Mouse (Mus musculus): ENCODE data around the gene Duox1. TPM values are rescaled to one million over a fixed set of nuclear protein-coding genes. Genes with fewer than 3 reads are reported as not detected.

Duox1 gene
- total and polyA plus RNA-seq, 3 experiments: not detected

DNA sequence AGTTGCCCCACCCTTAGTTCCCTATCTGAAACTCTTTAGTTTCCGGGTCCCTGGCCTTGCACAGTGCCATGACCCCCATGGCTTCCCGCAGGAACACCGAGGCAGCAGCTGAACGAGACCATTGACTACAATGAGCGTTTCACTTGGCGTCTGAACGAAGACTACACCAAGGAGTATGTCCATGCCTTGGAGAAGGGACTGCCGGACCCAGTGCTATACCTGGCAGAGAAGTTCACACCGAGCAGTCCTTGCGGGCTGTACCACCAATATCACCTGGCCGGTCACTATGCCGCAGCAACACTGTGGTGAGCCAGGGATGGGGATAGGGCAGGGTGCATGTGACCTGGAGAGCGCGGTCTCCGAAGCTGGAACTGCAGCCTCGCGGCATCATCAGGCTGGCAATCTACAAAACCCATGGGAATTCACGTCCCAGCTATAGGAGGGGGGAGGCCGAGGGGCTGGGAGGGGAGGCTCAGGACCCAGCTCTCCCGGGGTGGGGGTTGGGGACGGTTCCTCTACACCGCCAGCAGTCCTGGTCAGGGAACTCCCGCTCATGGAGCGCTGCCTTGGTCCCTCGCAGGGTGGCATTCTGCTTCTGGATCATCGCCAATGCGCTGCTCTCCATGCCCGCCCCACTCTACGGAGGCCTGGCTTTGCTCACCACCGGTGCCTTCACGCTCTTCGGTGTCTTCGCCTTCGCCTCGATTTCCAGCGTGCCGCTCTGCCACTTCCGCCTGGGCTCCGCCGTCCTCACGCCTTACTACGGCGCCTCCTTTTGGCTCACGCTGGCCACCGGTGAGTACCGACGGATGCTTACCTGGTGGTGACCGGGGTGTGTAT is 14.2 kb upstream of the Duox1 start:
- no peak for DNase-seq (ENCODE audit: low spot score)
- peaks cover 62% of the 10 kb centered on the region for H3K27me3 ChIP-seq (ENCODE audit: insufficient read depth, low read length)
- H3K4me1 ChIP-seq (ENCODE audit: insufficient read depth, low read depth, low read length): peaks cover 8% of the 10 kb centered on the region

DNA sequence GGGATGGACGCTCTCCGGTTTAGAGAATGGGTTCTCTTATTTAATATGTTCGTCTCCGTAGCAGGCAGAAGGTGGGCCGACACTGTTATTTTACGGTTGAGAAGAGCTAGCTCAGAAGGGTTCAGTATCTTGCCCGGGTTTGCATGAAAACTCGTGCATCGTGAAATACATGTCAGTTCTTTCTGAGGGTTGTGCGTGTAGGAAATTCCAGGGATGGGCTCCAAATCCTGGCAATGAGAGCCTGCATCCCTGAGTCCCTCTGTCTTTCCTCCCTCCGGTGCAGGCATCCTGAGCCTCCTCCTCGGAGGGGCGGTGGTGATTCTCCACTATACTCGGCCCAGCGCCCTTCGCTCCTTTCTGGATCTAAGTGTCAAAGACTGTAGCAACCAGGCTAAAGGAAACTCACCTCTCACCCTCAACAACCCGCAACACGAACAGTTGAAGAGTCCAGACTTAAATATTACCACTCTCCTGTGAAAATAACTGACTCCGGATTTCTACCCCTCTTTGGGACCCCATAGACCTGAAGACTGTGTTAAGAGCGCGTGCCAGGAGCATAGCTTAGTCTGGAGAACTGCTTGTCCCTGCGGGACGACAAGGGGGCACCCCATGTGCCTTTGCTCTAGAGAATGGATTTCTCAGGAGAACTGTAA is 13.4 kb upstream of the Duox1 start:
- ATAC-seq (ENCODE audit: extremely low read depth, insufficient number of reproducible peaks, low FRiP score, poor library complexity, severe bottlenecking) (no peak), DNase-seq (ENCODE audit: low spot score) (no peak)
- Histone ChIP-seq H3K36me3 (replicated peaks) (no peaks in the 10 kb centered on the region), H3K9me3 (replicated peaks) (no peaks in the 10 kb centered on the region), H3K27me3 (ENCODE audit: insufficient read depth, low read length) (peaks cover 66% of the 10 kb centered on the region), H3K4me1 (ENCODE audit: insufficient read depth, low read depth, low read length) (peaks cover 8% of the 10 kb centered on the region), H3K4me3 (ENCODE audit: low read depth, low read length) (no peak overlapping the region)
- TF ChIP-seq GATA2 (IDR thresholded peaks at IDR 0.05; ENCODE audit: borderline replicate concordance, low read depth, low read length) (no peak), TAL1 (conservative IDR thresholded peaks at IDR 0.05; ENCODE audit: low read depth, low read length) (no peak), CTCF (IDR thresholded peaks at IDR 0.05; ENCODE audit: low read depth, low read length) (no peak), GATA1 (IDR thresholded peaks at IDR 0.05; ENCODE audit: borderline replicate concordance, low read length) (no peak), POLR2AphosphoS5 (IDR thresholded peaks at IDR 0.05; ENCODE audit: insufficient replicate concordance, low read depth, low read length) (no peak)

More for the DNA sequence above, 14.2 kb upstream of the Duox1 start:
- ATAC-seq (ENCODE audit: extremely low read depth, insufficient number of reproducible peaks, low FRiP score, poor library complexity, severe bottlenecking): no peak
- H3K9me3 ChIP-seq (replicated peaks): no peaks in the 10 kb centered on the region
- no peak overlapping the region for H3K4me3 ChIP-seq (ENCODE audit: low read depth, low read length)
- no peaks in the 10 kb centered on the region for H3K36me3 ChIP-seq (replicated peaks)
- no peak for TF ChIP-seq POLR2AphosphoS5 (IDR thresholded peaks at IDR 0.05; ENCODE audit: insufficient replicate concordance, low read depth, low read length)
- TF ChIP-seq GATA2 (IDR thresholded peaks at IDR 0.05; ENCODE audit: borderline replicate concordance, low read depth, low read length): no peak
- no peak for TF ChIP-seq CTCF (IDR thresholded peaks at IDR 0.05; ENCODE audit: low read depth, low read length)
- no peak for TF ChIP-seq GATA1 (IDR thresholded peaks at IDR 0.05; ENCODE audit: borderline replicate concordance, low read length)
- no peak for TF ChIP-seq TAL1 (conservative IDR thresholded peaks at IDR 0.05; ENCODE audit: low read depth, low read length)

DNA sequence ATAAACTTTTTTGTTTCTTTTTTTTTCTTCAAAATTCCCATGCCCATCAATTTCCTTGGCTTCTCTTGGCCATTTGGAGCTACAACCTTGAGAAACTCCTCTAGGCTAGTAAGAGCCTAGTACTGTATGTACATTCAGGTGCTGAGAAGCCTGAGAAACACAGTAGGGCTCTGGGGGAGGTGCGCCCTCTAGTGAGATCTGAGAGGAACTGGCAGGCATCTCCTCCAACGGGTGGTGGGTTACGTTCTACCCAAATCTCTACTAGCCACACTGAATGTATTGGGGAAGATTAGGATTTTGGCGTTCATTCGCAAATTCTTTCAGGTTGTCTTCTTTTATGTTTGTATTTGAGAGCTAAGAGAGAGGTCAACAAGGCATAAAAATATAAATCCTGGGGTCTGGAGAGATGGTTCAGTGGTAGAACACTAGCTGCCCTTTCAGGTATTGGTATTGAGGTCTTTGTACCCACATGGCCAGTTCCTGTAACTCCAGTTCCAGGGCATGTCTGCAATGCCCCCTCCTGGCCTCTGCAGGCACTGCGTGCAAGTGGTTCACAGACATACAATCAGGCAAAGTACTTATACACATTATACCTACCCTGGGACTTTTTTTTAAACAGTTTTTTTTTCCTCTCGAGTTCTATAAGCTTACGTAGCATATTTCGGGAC is 12.8 kb upstream of the Duox1 start:
- H3K36me3 ChIP-seq (replicated peaks): no peaks in the 10 kb centered on the region
- TF ChIP-seq POLR2AphosphoS5 (IDR thresholded peaks at IDR 0.05; ENCODE audit: insufficient replicate concordance, low read depth, low read length): no peak
- peak; percentile 32 for TF ChIP-seq CTCF (IDR thresholded peaks at IDR 0.05; ENCODE audit: low read depth, low read length)
- no peak for TF ChIP-seq GATA1 (IDR thresholded peaks at IDR 0.05; ENCODE audit: borderline replicate concordance, low read length)
- TF ChIP-seq GATA2 (IDR thresholded peaks at IDR 0.05; ENCODE audit: borderline replicate concordance, low read depth, low read length): no peak
- TF ChIP-seq TAL1 (conservative IDR thresholded peaks at IDR 0.05; ENCODE audit: low read depth, low read length): no peak
- no peak overlapping the region for H3K4me3 ChIP-seq (ENCODE audit: low read depth, low read length)
- ATAC-seq (ENCODE audit: extremely low read depth, insufficient number of reproducible peaks, low FRiP score, poor library complexity, severe bottlenecking): peak; percentile 75
- H3K27me3 ChIP-seq (ENCODE audit: insufficient read depth, low read length): peaks cover 59% of the 10 kb centered on the region
- H3K9me3 ChIP-seq (replicated peaks): no peaks in the 10 kb centered on the region
- H3K4me1 ChIP-seq (ENCODE audit: insufficient read depth, low read depth, low read length): peaks cover 8% of the 10 kb centered on the region
- DNase-seq (ENCODE audit: low spot score): peak; percentile 56

DNA sequence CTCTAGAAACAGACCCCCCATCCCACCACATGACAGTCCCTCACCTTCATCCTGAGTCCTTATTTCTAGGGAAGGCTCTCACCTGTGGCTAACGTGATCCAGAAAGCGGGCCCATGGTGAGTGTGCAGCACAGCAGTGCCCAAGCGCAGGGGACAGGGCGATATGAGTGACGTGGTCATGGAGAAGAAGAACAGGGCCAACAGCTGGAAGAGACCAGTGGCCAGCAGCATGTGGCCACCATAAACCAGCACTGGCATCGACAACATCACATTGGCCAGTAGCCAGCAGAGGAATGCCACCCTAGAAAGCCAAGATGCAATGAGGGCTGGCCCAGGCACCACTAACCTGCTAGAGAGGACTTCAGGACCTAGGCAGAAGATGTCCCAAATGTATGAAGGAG is 10.9 kb upstream of the Duox1 start:
- Histone ChIP-seq H3K36me3 (replicated peaks) (no peaks in the 10 kb centered on the region), H3K4me1 (ENCODE audit: insufficient read depth, low read depth, low read length) (peaks cover 8% of the 10 kb centered on the region), H3K4me3 (ENCODE audit: low read depth, low read length) (no peak overlapping the region), H3K9me3 (replicated peaks) (no peaks in the 10 kb centered on the region), H3K27me3 (ENCODE audit: insufficient read depth, low read length) (peaks cover 44% of the 10 kb centered on the region)
- ATAC-seq (ENCODE audit: extremely low read depth, insufficient number of reproducible peaks, low FRiP score, poor library complexity, severe bottlenecking) (no peak), DNase-seq (ENCODE audit: low spot score) (no peak)
- TF ChIP-seq POLR2AphosphoS5 (IDR thresholded peaks at IDR 0.05; ENCODE audit: insufficient replicate concordance, low read depth, low read length): no peak
- no peak for TF ChIP-seq CTCF (IDR thresholded peaks at IDR 0.05; ENCODE audit: low read depth, low read length)
- TF ChIP-seq GATA1 (IDR thresholded peaks at IDR 0.05; ENCODE audit: borderline replicate concordance, low read length): no peak
- no peak for TF ChIP-seq TAL1 (conservative IDR thresholded peaks at IDR 0.05; ENCODE audit: low read depth, low read length)
- no peak for TF ChIP-seq GATA2 (IDR thresholded peaks at IDR 0.05; ENCODE audit: borderline replicate concordance, low read depth, low read length)

DNA sequence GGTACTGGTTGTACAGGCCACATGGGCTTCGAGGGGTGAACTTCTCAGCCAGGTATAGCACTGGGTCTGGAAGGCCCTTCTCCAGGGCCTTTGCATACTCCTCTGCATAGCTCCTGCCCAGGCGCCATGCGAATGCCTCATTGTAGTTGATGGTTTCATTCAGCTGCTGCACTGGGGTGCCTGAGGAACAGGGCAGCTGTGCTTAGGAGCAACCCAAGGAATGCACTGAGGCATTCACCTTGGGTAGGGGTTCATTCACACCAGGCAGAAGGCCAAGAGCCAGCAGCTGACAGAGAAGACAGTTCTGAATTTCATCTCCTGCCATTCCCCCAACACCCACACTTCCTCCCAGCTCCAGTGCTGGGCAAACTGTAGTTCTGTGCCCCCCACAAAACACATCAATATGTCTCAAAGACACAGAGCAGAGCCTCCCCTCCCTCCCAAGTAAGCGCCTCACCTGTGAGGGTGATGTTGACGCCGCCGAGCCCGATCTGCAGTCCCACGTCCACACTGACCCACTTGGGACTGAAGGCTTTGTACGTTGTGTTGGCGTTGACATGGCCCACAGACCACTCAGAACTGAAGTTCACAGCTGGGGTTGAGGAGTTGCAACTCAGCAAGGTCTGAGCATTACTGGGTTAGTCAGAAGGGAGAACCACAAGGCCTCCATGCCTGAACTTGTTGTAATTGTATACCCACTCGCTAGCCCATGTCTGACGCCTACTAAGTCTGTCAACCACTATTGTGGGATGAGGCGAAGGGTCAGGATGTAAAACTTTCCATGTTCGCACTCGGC is 10.2 kb upstream of the Duox1 start:
- ATAC-seq (ENCODE audit: extremely low read depth, insufficient number of reproducible peaks, low FRiP score, poor library complexity, severe bottlenecking): no peak

More for the DNA sequence above, 10.2 kb upstream of the Duox1 start:
- Histone ChIP-seq H3K4me3 (ENCODE audit: low read depth, low read length) (no peak overlapping the region), H3K27me3 (ENCODE audit: insufficient read depth, low read length) (peaks cover 37% of the 10 kb centered on the region), H3K9me3 (replicated peaks) (no peaks in the 10 kb centered on the region), H3K4me1 (ENCODE audit: insufficient read depth, low read depth, low read length) (peaks cover 8% of the 10 kb centered on the region), H3K36me3 (replicated peaks) (no peaks in the 10 kb centered on the region)
- TF ChIP-seq POLR2AphosphoS5 (IDR thresholded peaks at IDR 0.05; ENCODE audit: insufficient replicate concordance, low read depth, low read length) (no peak), TAL1 (conservative IDR thresholded peaks at IDR 0.05; ENCODE audit: low read depth, low read length) (no peak), GATA1 (IDR thresholded peaks at IDR 0.05; ENCODE audit: borderline replicate concordance, low read length) (no peak), CTCF (IDR thresholded peaks at IDR 0.05; ENCODE audit: low read depth, low read length) (no peak), GATA2 (IDR thresholded peaks at IDR 0.05; ENCODE audit: borderline replicate concordance, low read depth, low read length) (no peak)
- DNase-seq (ENCODE audit: low spot score): no peak

Measured in G1E (cell line).